Mouse (Mus musculus): ENCODE measurements around the gene Myo15b. TPM values are rescaled to one million over a fixed set of nuclear protein-coding genes. Genes with fewer than 3 reads are reported as not detected.
A peak's percentile ranks its signal among the peaks of the same experiment; 100 is the strongest.

Gene Myo15b
- total and polyA plus RNA-seq, 2 experiments from 2014 or later: 0.09 TPM; not detected in 1

DNA sequence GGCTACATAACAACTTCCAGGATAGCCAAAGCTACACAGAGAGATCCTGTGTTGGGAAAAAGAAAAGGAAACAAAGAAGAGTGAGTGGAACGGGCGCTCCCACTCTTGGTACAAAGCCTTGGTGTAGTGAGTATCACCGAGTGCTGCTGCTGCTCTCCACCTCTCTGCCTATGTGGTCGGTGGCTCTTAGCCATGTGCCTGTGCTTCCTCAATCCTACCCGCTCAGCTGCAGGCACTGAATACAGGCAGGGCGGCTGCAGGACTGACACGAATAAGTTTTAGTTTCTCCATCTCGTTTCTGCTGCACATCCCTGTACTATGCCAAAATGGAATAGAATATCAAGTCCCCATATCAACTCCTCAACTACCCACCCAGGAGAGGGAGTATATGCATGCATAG lies 70.8 kb downstream of the Myo15b start:
- WGBS: 93% methylated on average over 8 of the region's 8 CpGs
- Histone ChIP-seq H3K9me3 (ENCODE audit: low read length) (no peaks in the 10 kb centered on the region), H3K4me3 (ENCODE audit: low read depth, low read length) (no peak overlapping the region), H3K27ac (ENCODE audit: low read depth, low read length) (no peak overlapping the region), H3K4me1 (ENCODE audit: insufficient read depth, low read length) (no peaks in the 10 kb centered on the region), H3K4me2 (ENCODE audit: low read depth, low read length, poor library complexity, severe bottlenecking) (no peak overlapping the region), H3K36me3 (ENCODE audit: insufficient read depth, low read length) (peaks cover 5% of the 10 kb centered on the region; the same call in 1 of the 2 replicates), H3K27me3 (ENCODE audit: insufficient read depth, low read length) (no peaks in the 10 kb centered on the region), H3K9ac (replicated peaks; ENCODE audit: low read length, poor library complexity, severe bottlenecking) (no peak overlapping the region)
- ATAC-seq (ENCODE audit: low FRiP score) (no peak), DNase-seq (ENCODE audit: low spot score) (no peak)
- no peak for TF ChIP-seq CTCF (IDR thresholded peaks at IDR 0.05)

- ATAC-seq (ENCODE audit: low FRiP score) (no peak), DNase-seq (ENCODE audit: low spot score) (no peak)
- H3K36me3 ChIP-seq (ENCODE audit: insufficient read depth, low read length): peaks cover 5% of the 10 kb centered on the region; the same call in 1 of the 2 replicates
- no peak for TF ChIP-seq CTCF (IDR thresholded peaks at IDR 0.05)
- H3K9ac ChIP-seq (replicated peaks; ENCODE audit: low read length, poor library complexity, severe bottlenecking): no peak overlapping the region
- H3K27ac ChIP-seq (ENCODE audit: low read depth, low read length): no peak overlapping the region
- no peaks in the 10 kb centered on the region for H3K27me3 ChIP-seq (ENCODE audit: insufficient read depth, low read length)
- no peaks in the 10 kb centered on the region for H3K9me3 ChIP-seq (ENCODE audit: low read length)
- no peak overlapping the region for H3K4me3 ChIP-seq (ENCODE audit: low read depth, low read length)
- no peak overlapping the region for H3K4me2 ChIP-seq (ENCODE audit: low read depth, low read length, poor library complexity, severe bottlenecking)
- H3K4me1 ChIP-seq (ENCODE audit: insufficient read depth, low read length): no peaks in the 10 kb centered on the region
- 75% methylated on average over 3 of the region's 3 CpGs for WGBS
Observed at GRCm38 (mm10) chr11:115929818-115930217, 71.6 kb downstream of the Myo15b start.

DNA sequence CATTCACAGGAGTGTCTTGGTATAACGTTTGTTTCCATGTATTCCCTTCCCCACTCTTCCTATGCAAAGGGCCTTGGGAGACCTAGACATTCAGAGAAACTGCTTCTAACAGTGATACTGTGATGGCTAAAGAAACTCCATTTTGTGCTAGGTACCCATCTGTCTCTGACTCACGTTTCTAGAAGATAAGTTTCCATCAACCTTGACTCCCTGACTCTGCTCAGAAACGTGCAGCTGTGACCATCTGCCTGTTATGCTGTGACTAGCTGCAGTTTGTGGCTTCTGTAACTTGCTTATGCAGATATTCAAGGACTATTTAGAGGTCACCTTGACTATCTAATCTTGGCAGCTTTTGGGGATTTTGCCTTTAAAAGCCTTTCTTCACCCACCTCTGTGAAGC lies 73.0 kb downstream of the Myo15b start:
- Histone ChIP-seq H3K9me3 (ENCODE audit: low read length) (no peaks in the 10 kb centered on the region), H3K4me2 (ENCODE audit: low read depth, low read length, poor library complexity, severe bottlenecking) (no peak overlapping the region), H3K4me3 (ENCODE audit: low read depth, low read length) (no peak overlapping the region), H3K9ac (replicated peaks; ENCODE audit: low read length, poor library complexity, severe bottlenecking) (no peak overlapping the region), H3K4me1 (ENCODE audit: insufficient read depth, low read length) (no peaks in the 10 kb centered on the region), H3K27ac (ENCODE audit: low read depth, low read length) (no peak overlapping the region), H3K36me3 (ENCODE audit: insufficient read depth, low read length) (peaks cover 13% of the 10 kb centered on the region; the same call in 1 of the 2 replicates), H3K27me3 (ENCODE audit: insufficient read depth, low read length) (no peaks in the 10 kb centered on the region)
- WGBS: 67% methylated on average over 3 of the region's 3 CpGs
- ATAC-seq (ENCODE audit: low FRiP score): no peak
- no peak for TF ChIP-seq CTCF (IDR thresholded peaks at IDR 0.05)
- DNase-seq (ENCODE audit: low spot score): no peak

- peak; percentile 99 for ATAC-seq (ENCODE audit: low FRiP score)
Observed at GRCm38 (mm10) chr11:115933108-115933746, 75.0 kb downstream of the Myo15b start, which contains the start of the genes Sap30bp and Recql5. Gene Sap30bp (plus strand): TSS chr11:115933282. Gene Recql5 (minus strand): TSS chr11:115933477.

GRCm38 (mm10) chr11:115933747-115934110 lies 75.5 kb downstream of the Myo15b start:
- Histone ChIP-seq H3K27ac (ENCODE audit: low read depth, low read length) (peak overlapping the region; percentile 71), H3K4me3 (ENCODE audit: low read depth, low read length) (peak overlapping the region; percentile 76), H3K9ac (replicated peaks; ENCODE audit: low read length, poor library complexity, severe bottlenecking) (peak overlapping the region; percentile 80), H3K36me3 (ENCODE audit: insufficient read depth, low read length) (peaks cover 20% of the 10 kb centered on the region), H3K9me3 (ENCODE audit: low read length) (no peaks in the 10 kb centered on the region), H3K27me3 (ENCODE audit: insufficient read depth, low read length) (no peaks in the 10 kb centered on the region), H3K4me2 (ENCODE audit: low read depth, low read length, poor library complexity, severe bottlenecking) (peak overlapping the region; percentile 69), H3K4me1 (ENCODE audit: insufficient read depth, low read length) (no peaks in the 10 kb centered on the region)
- ATAC-seq (ENCODE audit: low FRiP score) (peak; percentile 15; the same call in 1 of the 2 replicates), DNase-seq (ENCODE audit: low spot score) (no peak)
- under 1% methylated on average over 16 of the region's 16 CpGs for WGBS
- no peak for TF ChIP-seq CTCF (IDR thresholded peaks at IDR 0.05)

More at GRCm38 (mm10) chr11:115933108-115933746, 75.0 kb downstream of the Myo15b start, which contains the start of the genes Sap30bp and Recql5:
- peak within 1 kb of the TSS; percentile 71 for H3K27ac ChIP-seq (ENCODE audit: low read depth, low read length)
- WGBS: under 1% methylated on average over 28 of the region's 28 CpGs
- H3K27me3 ChIP-seq (ENCODE audit: insufficient read depth, low read length): no peaks in the 10 kb centered on the region
- TF ChIP-seq CTCF (IDR thresholded peaks at IDR 0.05): no peak
- peak within 1 kb of the TSS; percentile 74 for H3K4me2 ChIP-seq (ENCODE audit: low read depth, low read length, poor library complexity, severe bottlenecking)
- peak within 1 kb of the TSS; percentile 76 for H3K4me3 ChIP-seq (ENCODE audit: low read depth, low read length)
- H3K4me1 ChIP-seq (ENCODE audit: insufficient read depth, low read length): no peaks in the 10 kb centered on the region
- peaks cover 19% of the 10 kb centered on the region for H3K36me3 ChIP-seq (ENCODE audit: insufficient read depth, low read length)
- DNase-seq (ENCODE audit: low spot score): peak; percentile 99
- peak within 1 kb of the TSS; percentile 80 for H3K9ac ChIP-seq (replicated peaks; ENCODE audit: low read length, poor library complexity, severe bottlenecking)
- no peaks in the 10 kb centered on the region for H3K9me3 ChIP-seq (ENCODE audit: low read length)

DNA sequence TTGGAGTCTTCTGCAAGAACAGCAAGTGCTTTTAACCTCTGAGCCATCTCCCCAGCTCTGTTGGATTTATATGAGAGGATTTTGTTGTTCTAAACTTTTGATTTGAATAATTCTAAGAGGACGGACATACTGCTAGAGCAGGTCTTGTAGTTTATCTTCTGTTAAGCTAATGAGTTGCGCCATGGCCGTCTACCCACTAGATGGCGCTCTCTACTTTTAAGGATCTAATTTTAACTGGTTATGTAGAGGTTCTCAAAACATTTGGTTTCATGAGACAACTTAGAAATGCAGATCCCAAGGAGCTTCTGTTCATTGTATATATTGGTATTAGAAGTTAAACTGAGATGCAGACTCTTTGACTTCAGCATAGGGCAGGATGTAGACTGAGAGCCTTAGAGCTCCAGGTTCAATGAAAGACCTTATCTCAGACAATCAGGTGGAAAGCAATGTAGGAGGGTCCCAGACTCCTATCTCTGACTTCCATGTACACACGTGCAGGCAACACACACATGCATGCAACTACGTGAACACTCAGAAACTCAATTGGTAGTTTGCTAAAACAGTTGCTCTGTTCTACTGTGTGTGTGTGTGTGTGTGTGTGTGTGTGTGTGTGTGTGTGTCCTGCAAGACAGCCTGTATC lies 81.6 kb downstream of the Myo15b start:
- Histone ChIP-seq H3K4me1 (ENCODE audit: insufficient read depth, low read length) (no peaks in the 10 kb centered on the region), H3K4me2 (ENCODE audit: low read depth, low read length, poor library complexity, severe bottlenecking) (no peak overlapping the region), H3K36me3 (ENCODE audit: insufficient read depth, low read length) (peaks cover 60% of the 10 kb centered on the region), H3K27me3 (ENCODE audit: insufficient read depth, low read length) (no peaks in the 10 kb centered on the region), H3K4me3 (ENCODE audit: low read depth, low read length) (no peak overlapping the region), H3K9ac (replicated peaks; ENCODE audit: low read length, poor library complexity, severe bottlenecking) (no peak overlapping the region), H3K27ac (ENCODE audit: low read depth, low read length) (no peak overlapping the region), H3K9me3 (ENCODE audit: low read length) (no peaks in the 10 kb centered on the region)
- ATAC-seq (ENCODE audit: low FRiP score) (no peak), DNase-seq (ENCODE audit: low spot score) (peak; percentile 83)
- TF ChIP-seq CTCF (IDR thresholded peaks at IDR 0.05): peak; percentile 87
- 37% methylated on average over 6 of the region's 6 CpGs for WGBS

Measured in midbrain, postnatal 0 days (tissue).